Mouse (Mus musculus) embryonic fibroblast, embryonic 13.5 days (primary cell): ENCODE data around the gene Slc26a9.

Source experiments
- CTCF ChIP-seq: IDR thresholded peaks from 2 replicates; pipeline ENCODE4 v1.5.1; 2011; ENCODE audit warnings: mild to moderate bottlenecking, control low read depth, low read length, moderate library complexity, borderline replicate concordance; ENCODE audit not compliant: insufficient read depth
- POLR2A ChIP-seq: IDR thresholded peaks from 2 replicates; pipeline ENCODE4 v1.6.1; 2011; ENCODE audit warnings: low read depth, mild to moderate bottlenecking, control low read depth, low read length, moderate library complexity

DNA sequence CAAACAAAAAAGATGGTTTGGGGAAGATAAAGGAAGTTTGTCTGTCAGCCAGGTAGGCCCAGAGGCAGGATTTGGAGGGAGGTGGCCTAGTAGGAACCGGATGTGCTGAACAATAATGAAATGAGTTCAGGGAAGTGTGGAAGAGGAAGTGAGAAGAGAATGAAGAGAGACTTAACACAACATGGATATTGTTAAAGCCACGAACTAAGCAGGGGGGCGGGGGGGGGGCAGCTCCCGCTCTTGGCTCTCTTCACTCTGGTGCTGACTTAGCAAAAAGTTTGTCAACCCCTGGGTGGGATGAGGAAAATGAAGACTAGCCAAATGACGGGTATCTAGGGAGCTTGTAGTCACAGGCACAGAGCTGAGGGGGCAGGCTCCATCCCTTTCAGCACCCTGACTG is 43.4 kb upstream of the Slc26a9 start:
- TF ChIP-seq CTCF = no peak
- TF ChIP-seq POLR2A = no peak
